Mouse (Mus musculus) hindbrain, embryonic 10.5 days (tissue): ENCODE data around the gene Tmem108. TPM values are rescaled to one million over a fixed set of nuclear protein-coding genes. Genes with fewer than 3 reads are reported as not detected.
"Not testable (repeated sequence)": the region's sequence is repeated elsewhere in the genome, so short reads cannot be mapped to it uniquely, and the experiment has no call there.

Source experiments
- DNase-seq: peaks from one replicate; pipeline ENCODE4 v3.0.0-alpha.2; 2017; ENCODE audit warnings: low spot score
- H3K27ac ChIP-seq: fragments of 300-500 bp; sonication (generic); 2 replicates; pipeline ENCODE4 v1.5.1; 2016; ENCODE audit warnings: mild to moderate bottlenecking, moderate library complexity
- H3K27me3 ChIP-seq: fragments of 300-500 bp; sonication (generic); 2 replicates; pipeline ENCODE4 v1.6.1; 2016; ENCODE audit warnings: mild to moderate bottlenecking; ENCODE audit not compliant: poor library complexity, insufficient read depth, severe bottlenecking
- H3K36me3 ChIP-seq: fragments of 300-500 bp; sonication (generic); 2 replicates; pipeline ENCODE4 v1.6.1; 2016; ENCODE audit warnings: mild to moderate bottlenecking, moderate library complexity
- H3K4me1 ChIP-seq: fragments of 300-500 bp; sonication (generic); replicated peaks from 2 replicates; pipeline ENCODE4 v1.6.1; 2016; ENCODE audit warnings: mild to moderate bottlenecking
- H3K4me3 ChIP-seq: fragments of 300-500 bp; sonication (generic); 2 replicates; pipeline ENCODE4 v1.5.1; 2016; ENCODE audit warnings: mild to moderate bottlenecking, moderate library complexity
- H3K9me3 ChIP-seq: fragments of 300-500 bp; sonication (generic); 2 replicates; pipeline ENCODE4 v1.6.1; 2016; ENCODE audit warnings: mild to moderate bottlenecking, moderate library complexity
- WGBS: fragments of 180-500 bp; shearing (Covaris S2); methylation state at CpG from one replicate; pipeline ENCODE4 v1.1.7; 2016; 5-methylcytosine and 5-hydroxymethylcytosine counted together
- polyA plus RNA-seq: library from polyadenylated mRNA; unstranded; fragments of >200 nt; fragmentation: Nextera tagmentation; extraction: Ambion mirVana; gene quantifications from 2 replicates; pipeline ENCODE4 v1.2.1, GENCODE M21; 2016

Tmem108 gene
- polyA plus RNA-seq, 1 experiment from 2014 or later = 20.1 TPM

GRCm38 (mm10) chr9:103670592-103671113, 91.0 kb downstream of the Tmem108 start:
- H3K4me1 ChIP-seq, H3K27me3 ChIP-seq, H3K4me3 ChIP-seq, H3K9me3 ChIP-seq, DNase-seq, H3K36me3 ChIP-seq, H3K27ac ChIP-seq: not testable (repeated sequence)
- 95% methylated on average over 8 of the region's 8 CpGs for WGBS

- WGBS = 85% methylated on average over 6 of the region's 6 CpGs
- Histone ChIP-seq H3K36me3 (no peaks in the 10 kb centered on the region), H3K4me1 (0 out of 2 replicates have a peak, but pooled peaks cover 6% of the 10 kb centered on the region), H3K27me3 (no peaks in the 10 kb centered on the region), H3K9me3 (0 out of 2 replicates have a peak, but pooled peaks cover 2% of the 10 kb centered on the region), H3K27ac (no peak overlapping the region), H3K4me3 (no peak overlapping the region)
- no peak for DNase-seq
Observed at GRCm38 (mm10) chr9:103668830-103669229, 92.8 kb downstream of the Tmem108 start.

- Histone ChIP-seq H3K4me3 (no peak overlapping the region), H3K27ac (no peak overlapping the region), H3K27me3 (no peaks in the 10 kb centered on the region), H3K9me3 (no peaks in the 10 kb centered on the region), H3K36me3 (no peaks in the 10 kb centered on the region), H3K4me1 (0 out of 2 replicates have a peak, but pooled peaks cover 6% of the 10 kb centered on the region)
- no peak for DNase-seq
- WGBS = 93% methylated on average over 6 of the region's 6 CpGs
Observed at GRCm38 (mm10) chr9:103665817-103666216, 95.8 kb downstream of the Tmem108 start.

GRCm38 (mm10) chr9:103664151-103664550, 97.5 kb downstream of the Tmem108 start:
- Histone ChIP-seq H3K27ac (no peak overlapping the region), H3K4me1 (0 out of 2 replicates have a peak, but pooled peaks cover 6% of the 10 kb centered on the region), H3K9me3 (no peaks in the 10 kb centered on the region), H3K36me3 (no peaks in the 10 kb centered on the region), H3K4me3 (no peak overlapping the region), H3K27me3 (no peaks in the 10 kb centered on the region)
- DNase-seq = no peak
- WGBS = 86% methylated on average over 11 of the region's 11 CpGs

- Histone ChIP-seq H3K4me1 (peaks cover 16% of the 10 kb centered on the region), H3K27ac (no peak overlapping the region), H3K36me3 (no peaks in the 10 kb centered on the region), H3K9me3 (no peaks in the 10 kb centered on the region), H3K4me3 (no peak overlapping the region), H3K27me3 (no peaks in the 10 kb centered on the region)
- WGBS = 77% methylated on average over 1 of the region's 1 CpGs
- DNase-seq = no peak
Observed at GRCm38 (mm10) chr9:103661873-103662272, 99.8 kb downstream of the Tmem108 start.

GRCm38 (mm10) chr9:103657981-103658380, 103.7 kb downstream of the Tmem108 start:
- Histone ChIP-seq H3K9me3 (no peaks in the 10 kb centered on the region), H3K36me3 (no peaks in the 10 kb centered on the region), H3K4me1 (peaks cover 42% of the 10 kb centered on the region), H3K4me3 (no peak overlapping the region), H3K27ac (peak overlapping the region; percentile 14; the same call in 1 of the 2 replicates), H3K27me3 (peaks cover 3% of the 10 kb centered on the region; the same call in 1 of the 2 replicates)
- 88% methylated on average over 5 of the region's 5 CpGs for WGBS
- DNase-seq = no peak

GRCm38 (mm10) chr9:103657183-103657975, 104.3 kb downstream of the Tmem108 start:
- peak; percentile 20 for DNase-seq
- WGBS = 48% methylated on average over 13 of the region's 13 CpGs
- H3K4me1 ChIP-seq = peaks cover 48% of the 10 kb centered on the region

GRCm38 (mm10) chr9:103653995-103654587, 107.5 kb downstream of the Tmem108 start:
- no peak overlapping the region for H3K4me3 ChIP-seq
- H3K27ac ChIP-seq = peak overlapping the region; percentile 35; the same call in 1 of the 2 replicates
- H3K4me1 ChIP-seq = peaks cover 60% of the 10 kb centered on the region
- DNase-seq = peak; percentile 54
- H3K9me3 ChIP-seq = no peaks in the 10 kb centered on the region
- no peaks in the 10 kb centered on the region for H3K36me3 ChIP-seq
- 30% methylated on average over 10 of the region's 10 CpGs for whole genome bisulfite sequencing
- peaks cover 3% of the 10 kb centered on the region; the same call in 1 of the 2 replicates for H3K27me3 ChIP-seq

More at GRCm38 (mm10) chr9:103657183-103657975, 104.3 kb downstream of the Tmem108 start:
- no peaks in the 10 kb centered on the region for H3K9me3 ChIP-seq
- H3K36me3 ChIP-seq = no peaks in the 10 kb centered on the region
- no peak overlapping the region for H3K4me3 ChIP-seq
- H3K27ac ChIP-seq = peak overlapping the region; percentile 16
- H3K27me3 ChIP-seq = peaks cover 3% of the 10 kb centered on the region; the same call in 1 of the 2 replicates

- Histone ChIP-seq H3K36me3 (no peaks in the 10 kb centered on the region), H3K27ac (peak overlapping the region; percentile 66; the same call in 1 of the 2 replicates), H3K4me3 (no peak overlapping the region), H3K9me3 (no peaks in the 10 kb centered on the region), H3K4me1 (peaks cover 53% of the 10 kb centered on the region), H3K27me3 (peaks cover 3% of the 10 kb centered on the region; the same call in 1 of the 2 replicates)
- 67% methylated on average over 8 of the region's 8 CpGs for WGBS
- no peak for DNase-seq
Observed at GRCm38 (mm10) chr9:103652127-103652882, 109.3 kb downstream of the Tmem108 start.

GRCm38 (mm10) chr9:103646605-103647004, 115.0 kb downstream of the Tmem108 start:
- H3K27me3 ChIP-seq = no peaks in the 10 kb centered on the region
- H3K9me3 ChIP-seq = no peaks in the 10 kb centered on the region
- no peak for DNase-seq
- H3K36me3 ChIP-seq = no peaks in the 10 kb centered on the region
- WGBS = 80% methylated on average over 2 of the region's 2 CpGs
- no peak overlapping the region for H3K27ac ChIP-seq
- peaks cover 11% of the 10 kb centered on the region for H3K4me1 ChIP-seq
- no peak overlapping the region for H3K4me3 ChIP-seq

- no peak for DNase-seq
- 93% methylated on average over 7 of the region's 7 CpGs for WGBS
- no peaks in the 10 kb centered on the region for H3K36me3 ChIP-seq
- no peak overlapping the region for H3K4me3 ChIP-seq
- H3K9me3 ChIP-seq = no peaks in the 10 kb centered on the region
- no peak overlapping the region for H3K27ac ChIP-seq
- H3K4me1 ChIP-seq = peaks cover 16% of the 10 kb centered on the region
- no peaks in the 10 kb centered on the region for H3K27me3 ChIP-seq
Observed at GRCm38 (mm10) chr9:103645724-103646123, 115.9 kb downstream of the Tmem108 start.

GRCm38 (mm10) chr9:103642300-103642699, 119.3 kb downstream of the Tmem108 start:
- H3K27me3 ChIP-seq = no peaks in the 10 kb centered on the region
- H3K4me3 ChIP-seq = no peak overlapping the region
- H3K4me1 ChIP-seq = peaks cover 14% of the 10 kb centered on the region
- no peak for DNase-seq
- H3K36me3 ChIP-seq = no peaks in the 10 kb centered on the region
- H3K27ac ChIP-seq = no peak overlapping the region
- 91% methylated on average over 10 of the region's 10 CpGs for WGBS
- H3K9me3 ChIP-seq = no peaks in the 10 kb centered on the region
